Mouse (Mus musculus) MEL (cell line): ENCODE data around the gene Irak2.

Source experiments
- CHD2 ChIP-seq: IDR thresholded peaks from 2 replicates; pipeline ENCODE4 v1.6.1; 2011; ENCODE audit warnings: low read length, improper control_type of control experiment
- CTCF ChIP-seq, 3 experiments: IDR thresholded peaks in 2 of 3; conservative IDR thresholded peaks in 1 of 3; 2 replicates each; pipeline ENCODE4 v1.5.1; 2011 to 2012; ENCODE audit warnings: low read length in 3 of 3, low read depth in 2 of 3, mild to moderate bottlenecking in 2 of 3, improper control_type of control experiment in 1 of 3, inconsistent platforms in 1 of 3, mixed read lengths in 1 of 3, moderate library complexity in 1 of 3; ENCODE audit not compliant: control insufficient read depth in 1 of 3, insufficient read depth in 1 of 3, poor library complexity in 1 of 3, severe bottlenecking in 1 of 3
- POLR2A ChIP-seq, 2 experiments: IDR thresholded peaks; 2 replicates each; pipeline ENCODE4 v1.6.1; 2011 to 2012; ENCODE audit warnings: low read length in 2 of 2, mild to moderate bottlenecking in 2 of 2, control low read depth in 1 of 2, improper control_type of control experiment in 1 of 2, low read depth in 1 of 2, moderate library complexity in 1 of 2; ENCODE audit not compliant: control insufficient read depth in 1 of 2, insufficient read depth in 1 of 2, poor library complexity in 1 of 2
- SIN3A ChIP-seq: IDR thresholded peaks from 2 replicates; pipeline ENCODE4 v1.6.1; 2012; ENCODE audit warnings: low read length, improper control_type of control experiment, inconsistent platforms
- ZMIZ1 ChIP-seq: IDR thresholded peaks from 2 replicates; pipeline ENCODE4 v1.6.1; 2012; ENCODE audit warnings: low read depth, mild to moderate bottlenecking, inconsistent platforms, low read length, improper control_type of control experiment, moderate library complexity

GRCm38 (mm10) chr6:113675234-113675633 lies 37.0 kb downstream of the Irak2 start:
- TF ChIP-seq SIN3A (no peak), CTCF (IDR thresholded peaks at IDR 0.05 in 2 of 3, conservative IDR thresholded peaks at IDR 0.05 in 1 of 3; ENCODE audit: control insufficient read depth in 1 of 3, insufficient read depth in 1 of 3, low read depth in 2 of 3, low read length in 3 of 3, poor library complexity in 1 of 3, severe bottlenecking in 1 of 3) (no peak), POLR2A (IDR thresholded peaks at IDR 0.05; ENCODE audit: control insufficient read depth in 1 of 2, insufficient read depth in 1 of 2, low read depth in 1 of 2, low read length in 2 of 2, poor library complexity in 1 of 2) (no peak), CHD2 (no peak), ZMIZ1 (no peak)
